Mouse (Mus musculus) ES-E14 (cell line): ENCODE results near the gene Krt73.

Experiments
- HCFC1 ChIP-seq: IDR thresholded peaks from 2 replicates; pipeline ENCODE4 v1.6.1; 2012; ENCODE audit warnings: low read length, inconsistent platforms, borderline replicate concordance; ENCODE audit not compliant: insufficient read depth
- MAFK ChIP-seq: IDR thresholded peaks from 2 replicates; pipeline ENCODE4 v1.6.1; 2014; ENCODE audit warnings: mild to moderate bottlenecking, low read depth, low read length, inconsistent platforms; ENCODE audit not compliant: insufficient read depth
- ZC3H11A ChIP-seq: IDR thresholded peaks from 2 replicates; pipeline ENCODE4 v1.6.1; 2012; ENCODE audit warnings: low read depth, mild to moderate bottlenecking, inconsistent platforms, low read length, borderline replicate concordance
- ZNF384 ChIP-seq: IDR thresholded peaks from 2 replicates; pipeline ENCODE4 v1.6.1; 2012; ENCODE audit warnings: low read depth, low read length, inconsistent platforms

GRCm38 (mm10) chr15:101803052-101803822 is 1.1 kb upstream of the Krt73 start:
- TF ChIP-seq HCFC1 (no peak), ZNF384 (no peak), MAFK (no peak), ZC3H11A (no peak)
